Mouse (Mus musculus) c-Kit-positive CD71-negative TER-119-negative erythroid progenitor cells, embryonic 14.5 days (primary cell): Measurements from ENCODE around the gene Cacna1d.

Experiments
- DNase-seq: peaks from one replicate; pipeline ENCODE4 v3.0.0-alpha.2; 2013; ENCODE audit warnings: low read depth

Gene Cacna1d

GRCm38 (mm10) chr14:30166036-30166435 is 325.2 kb downstream of the Cacna1d start:
- DNase-seq: no peak

- DNase-seq: no peak
Observed at GRCm38 (mm10) chr14:30163733-30164708, 327.2 kb downstream of the Cacna1d start.

- no peak for DNase-seq
Observed at GRCm38 (mm10) chr14:30147774-30148173, 343.5 kb downstream of the Cacna1d start.

GRCm38 (mm10) chr14:30138379-30138964 is 352.8 kb downstream of the Cacna1d start:
- no peak for DNase-seq

- no peak for DNase-seq
Observed at GRCm38 (mm10) chr14:30137961-30138360, 353.3 kb downstream of the Cacna1d start.

- peak; percentile 88 for DNase-seq
Observed at GRCm38 (mm10) chr14:30136965-30137364, 354.3 kb downstream of the Cacna1d start.

GRCm38 (mm10) chr14:30135351-30135750 is 355.9 kb downstream of the Cacna1d start:
- no peak for DNase-seq

GRCm38 (mm10) chr14:30133684-30134083 is 357.6 kb downstream of the Cacna1d start:
- no peak for DNase-seq

- DNase-seq: no peak
Observed at GRCm38 (mm10) chr14:30131256-30131655, 360.0 kb downstream of the Cacna1d start.

GRCm38 (mm10) chr14:30130092-30130491 is 361.2 kb downstream of the Cacna1d start:
- no peak for DNase-seq

GRCm38 (mm10) chr14:30129378-30129777 is 361.9 kb downstream of the Cacna1d start:
- no peak for DNase-seq

GRCm38 (mm10) chr14:30124951-30125690 is 366.1 kb downstream of the Cacna1d start:
- no peak for DNase-seq

- DNase-seq: no peak
Observed at GRCm38 (mm10) chr14:30120023-30120422, 371.2 kb downstream of the Cacna1d start.

- DNase-seq: no peak
Observed at GRCm38 (mm10) chr14:30113392-30114108, 377.7 kb downstream of the Cacna1d start.

GRCm38 (mm10) chr14:30109079-30109478 is 382.2 kb downstream of the Cacna1d start:
- DNase-seq: no peak

GRCm38 (mm10) chr14:30106550-30106949 is 384.7 kb downstream of the Cacna1d start:
- no peak for DNase-seq

GRCm38 (mm10) chr14:30105551-30105950 is 385.7 kb downstream of the Cacna1d start:
- no peak for DNase-seq

GRCm38 (mm10) chr14:30103946-30104536 is 387.2 kb downstream of the Cacna1d start:
- DNase-seq: no peak

GRCm38 (mm10) chr14:30097239-30097638 is 394.0 kb downstream of the Cacna1d start:
- peak; percentile 17 for DNase-seq

- peak; percentile 8 for DNase-seq
Observed at GRCm38 (mm10) chr14:30092426-30092825, 398.8 kb downstream of the Cacna1d start.

GRCm38 (mm10) chr14:30092021-30092420 is 399.2 kb downstream of the Cacna1d start:
- no peak for DNase-seq
